Mouse (Mus musculus) heart, adult 18-20 months (tissue): ENCODE data around the gene Maff. TPM values are rescaled to one million over a fixed set of nuclear protein-coding genes. Genes with fewer than 3 reads are reported as not detected.
A peak's percentile ranks its signal among the peaks of the same experiment; 100 is the strongest.

Experiments used
- DNase-seq, 2 experiments: peaks; one replicate each; pipeline ENCODE4 v3.0.0; 2021 to 2022; ENCODE audit warnings: mixed read lengths in 1 of 2
- microRNA-seq, 2 experiments: library from miRNA; unstranded; fragments of <30 nt; microRNA quantifications; one replicate each; pipeline ENCODE4 v1.2.0; 2022
- total RNA-seq, 2 experiments: library from RNA; stranded (reverse); gene quantifications; 2 replicates each; pipeline ENCODE4 v1.2.3; 2021

The Maff gene
- total RNA-seq, 2 experiments from 2014 or later = 12.8 to 17.6 TPM

DNA sequence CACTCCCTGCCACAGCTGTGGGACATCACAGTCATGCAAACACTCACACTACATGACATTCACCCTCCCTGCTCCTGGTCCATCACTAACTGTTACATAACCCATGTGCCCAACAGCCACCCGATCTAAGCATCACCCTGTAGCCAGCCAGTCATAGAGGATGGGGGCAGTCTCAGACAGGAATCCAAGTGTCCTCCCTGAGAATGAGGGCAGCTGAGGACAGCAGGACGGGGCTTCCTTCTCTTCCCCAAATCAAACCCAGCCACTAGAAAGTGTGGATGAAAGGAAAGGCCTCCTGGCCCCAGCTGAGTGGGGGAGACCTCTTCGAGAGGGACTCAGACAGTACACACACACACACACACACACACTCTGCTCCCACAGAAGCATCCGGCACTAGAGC, 48.4 kb downstream of the Maff start:
- DNase-seq = peak in 1 of 2 experiments; percentile 29

DNA sequence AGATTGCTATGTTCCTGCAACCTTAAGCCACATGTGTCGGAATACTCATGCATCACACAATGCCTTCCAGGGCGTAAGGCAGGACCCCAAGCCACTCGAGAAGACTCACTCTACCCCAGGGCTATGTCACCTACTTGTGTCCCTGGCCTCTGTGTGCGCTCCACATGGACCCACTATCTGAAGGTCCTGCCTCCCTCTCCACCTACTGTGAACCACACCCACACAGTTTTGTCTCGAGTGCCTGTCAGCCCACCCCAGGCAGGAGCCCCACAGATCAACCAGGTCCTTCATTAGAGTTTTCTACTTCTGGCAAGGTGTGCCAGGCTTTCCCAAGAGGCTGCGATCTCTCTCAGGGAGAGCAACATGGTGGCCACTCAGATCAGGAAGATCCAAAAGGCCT, 48.9 kb downstream of the Maff start:
- peak in 1 of 2 experiments; percentile 30 for DNase-seq

DNA sequence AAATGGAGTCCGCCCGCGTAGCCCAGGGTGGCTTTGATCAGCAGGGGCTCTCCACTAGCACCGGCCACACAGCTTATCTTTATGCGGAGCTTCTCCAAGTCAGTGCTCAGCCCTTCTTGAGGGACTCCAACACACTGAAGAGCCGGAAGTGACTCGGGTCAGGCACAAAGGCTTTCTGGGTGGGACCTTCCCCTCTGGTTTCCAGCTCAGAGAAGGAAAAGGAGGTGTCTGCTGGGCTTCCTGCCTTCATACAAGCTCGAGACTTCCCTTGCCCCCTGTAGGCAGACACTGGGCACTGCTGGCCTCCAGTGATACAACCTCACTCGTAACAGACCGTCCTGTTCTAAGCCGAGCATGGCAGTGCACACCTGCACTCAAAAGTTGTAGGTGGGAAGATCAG, 50.3 kb downstream of the Maff start:
- DNase-seq = peak; percentile 72 to 89

DNA sequence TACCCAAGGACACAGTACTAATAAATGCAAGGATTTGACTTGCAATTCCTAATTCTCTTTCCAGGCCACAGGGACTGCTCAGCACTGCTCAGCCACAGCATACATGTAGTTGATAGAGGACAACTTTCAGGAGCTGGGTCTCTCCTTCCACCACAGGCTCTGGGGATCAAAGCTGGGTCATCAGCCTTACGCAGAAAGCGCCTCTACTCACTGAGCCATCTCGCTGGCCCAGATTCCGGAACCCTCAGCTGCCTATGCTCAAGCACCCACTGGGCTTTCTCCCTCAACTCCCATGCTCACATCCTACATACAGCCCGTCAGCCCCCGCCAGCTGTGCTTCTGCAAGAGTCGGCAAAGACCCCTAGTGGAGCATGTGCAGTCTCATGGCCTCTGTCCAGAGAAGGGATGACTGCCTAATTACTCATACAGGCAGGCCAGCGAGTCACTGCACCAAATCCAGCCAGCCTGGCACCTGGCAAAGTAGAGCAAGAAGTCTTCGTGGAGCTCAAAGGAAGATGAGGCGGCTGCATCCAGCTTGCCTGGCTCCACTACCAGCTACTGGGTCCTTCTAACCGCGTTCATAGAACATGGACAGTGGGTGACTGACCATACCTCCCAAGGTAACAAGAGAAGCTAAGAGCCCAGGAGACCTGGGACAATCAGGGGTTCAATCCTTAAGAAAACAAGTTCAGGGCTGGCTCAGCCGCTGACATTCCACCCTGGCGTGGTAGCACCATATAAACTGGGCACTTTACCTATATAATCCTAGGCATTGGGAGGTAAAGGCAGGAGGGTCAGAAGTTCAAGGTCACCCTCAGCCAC, 53.0 kb downstream of the Maff start:
- peak in 1 of 2 experiments; percentile 39 for DNase-seq

DNA sequence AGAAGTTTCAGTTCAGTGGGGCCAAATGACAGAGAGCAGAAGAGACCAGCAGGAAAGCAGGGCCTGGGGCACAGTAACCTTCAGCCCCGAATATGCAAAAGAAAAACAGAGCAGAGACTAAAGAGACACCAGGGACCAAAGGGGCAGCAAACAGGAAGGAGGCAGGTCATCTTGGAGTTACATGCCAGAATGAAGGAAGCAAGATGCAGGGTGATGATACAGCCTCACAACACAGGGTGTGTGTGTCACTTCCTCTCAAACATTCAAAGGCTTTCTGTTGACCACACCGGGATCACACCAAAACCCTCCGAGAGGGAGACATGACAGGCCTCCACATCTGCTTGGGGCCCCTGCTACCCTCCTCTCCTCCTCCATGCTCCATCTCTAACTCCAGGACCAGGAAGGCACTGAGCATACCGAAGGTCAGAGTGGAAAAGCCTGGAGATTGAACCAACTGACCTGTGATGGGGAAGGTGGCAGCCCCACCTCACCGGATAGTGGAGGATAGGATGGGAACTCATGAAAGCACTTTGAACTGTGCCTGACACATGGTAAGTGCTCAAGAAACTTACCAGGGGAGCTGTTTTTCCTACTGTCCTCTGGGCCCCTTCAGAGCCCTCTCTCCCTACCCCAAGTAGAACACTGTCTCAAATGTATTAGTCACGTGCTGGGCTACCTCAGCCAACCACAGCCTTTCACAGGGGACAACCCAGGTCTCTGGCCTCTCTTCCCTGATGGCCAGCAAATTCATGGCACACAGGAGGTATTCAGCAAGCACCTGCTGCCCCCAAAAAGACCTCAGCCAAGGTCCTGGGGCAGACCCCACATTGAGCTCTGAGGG, 53.9 kb downstream of the Maff start:
- peak in 1 of 2 experiments; percentile 37 for DNase-seq

DNA sequence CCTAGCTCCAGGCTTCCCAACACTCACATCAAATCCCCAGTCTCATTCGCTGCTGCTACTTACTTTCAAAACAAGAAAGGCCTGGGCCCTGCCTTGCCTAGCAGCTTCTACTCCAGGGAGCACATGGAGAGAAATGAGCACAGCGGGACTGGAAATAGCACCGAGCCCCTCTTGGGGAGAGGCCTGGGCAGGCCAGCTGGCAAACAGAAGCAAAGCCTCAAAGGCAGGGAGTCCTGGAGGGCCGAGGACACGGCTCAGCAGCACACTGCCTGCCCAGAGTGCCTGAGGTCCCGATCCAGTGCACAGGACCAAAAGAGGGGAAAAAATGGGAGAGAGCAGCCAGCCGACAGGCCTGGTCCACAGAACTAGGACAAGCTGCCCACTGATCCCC, 54.5 kb downstream of the Maff start:
- DNase-seq = peak; percentile 58 to 72

DNA sequence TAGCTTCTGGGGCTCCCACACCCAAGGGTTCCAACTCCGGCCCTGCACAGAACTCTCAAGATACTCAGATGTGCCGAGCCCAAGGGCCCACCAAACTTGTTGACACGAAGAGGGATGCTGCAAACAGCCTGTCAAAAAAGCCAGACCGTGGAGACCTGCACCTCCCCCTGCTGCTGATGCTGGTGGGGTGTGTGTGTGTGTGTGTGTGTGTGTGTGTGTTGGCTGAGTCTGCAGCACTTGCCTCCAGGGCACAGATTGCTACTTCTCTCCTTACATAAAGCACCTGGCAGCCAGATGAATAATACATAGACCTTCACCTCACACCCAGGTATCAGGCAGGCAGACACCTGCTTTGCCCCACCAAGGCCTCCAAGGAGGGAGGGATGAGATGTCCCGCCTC, 55.8 kb downstream of the Maff start:
- peak in 1 of 2 experiments; percentile 41 for DNase-seq

DNA sequence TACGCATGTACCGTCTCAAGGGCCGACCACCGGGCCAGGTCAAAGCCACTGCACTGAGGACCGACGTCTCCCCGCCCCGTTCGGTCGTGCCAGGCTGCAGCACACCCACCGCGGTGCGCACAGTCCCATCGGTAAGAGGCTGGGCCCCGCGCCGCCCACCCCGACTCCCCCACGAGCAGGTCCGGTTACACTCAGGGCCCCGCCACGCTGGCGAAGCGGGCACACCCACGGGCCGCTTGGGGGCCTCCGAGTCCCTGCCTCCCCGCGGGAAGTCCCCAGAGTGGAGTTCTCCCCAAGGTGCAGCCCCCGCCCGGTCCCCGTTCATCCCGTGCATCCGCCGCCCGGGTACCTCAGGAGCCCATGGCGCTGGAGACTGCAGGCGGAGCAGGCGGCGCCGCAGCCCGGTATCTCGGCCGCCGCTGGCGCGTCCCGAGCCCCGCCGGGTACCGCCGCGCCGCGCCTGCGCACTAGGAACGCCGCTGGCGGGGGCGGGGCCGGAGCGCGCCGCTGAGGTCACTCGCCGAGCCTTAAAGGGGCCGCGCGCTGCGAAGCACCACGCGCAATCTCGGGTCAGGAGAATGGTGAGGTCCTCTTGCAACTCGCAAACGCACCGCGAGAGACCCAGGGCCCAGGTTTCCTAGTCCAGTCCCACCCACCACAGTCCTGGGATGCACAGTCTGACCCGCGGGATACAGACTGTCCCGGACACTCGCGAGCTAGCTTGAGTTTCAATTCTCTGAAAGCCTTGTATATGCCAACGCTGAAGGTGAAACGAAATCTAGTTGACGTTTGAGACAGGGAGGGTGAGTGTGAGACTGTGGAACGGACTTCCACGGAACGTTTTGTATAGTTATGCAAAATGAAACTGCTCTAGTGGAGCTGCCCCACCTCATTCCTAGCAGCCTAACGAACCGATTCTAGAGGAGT, 56.7 kb downstream of the Maff start, which contains the start of gene Tmem184b:
Tmem184b (minus strand) TSS at position 734 of the 927 bp plus-strand sequence.
- peak; percentile 93 for DNase-seq

DNA sequence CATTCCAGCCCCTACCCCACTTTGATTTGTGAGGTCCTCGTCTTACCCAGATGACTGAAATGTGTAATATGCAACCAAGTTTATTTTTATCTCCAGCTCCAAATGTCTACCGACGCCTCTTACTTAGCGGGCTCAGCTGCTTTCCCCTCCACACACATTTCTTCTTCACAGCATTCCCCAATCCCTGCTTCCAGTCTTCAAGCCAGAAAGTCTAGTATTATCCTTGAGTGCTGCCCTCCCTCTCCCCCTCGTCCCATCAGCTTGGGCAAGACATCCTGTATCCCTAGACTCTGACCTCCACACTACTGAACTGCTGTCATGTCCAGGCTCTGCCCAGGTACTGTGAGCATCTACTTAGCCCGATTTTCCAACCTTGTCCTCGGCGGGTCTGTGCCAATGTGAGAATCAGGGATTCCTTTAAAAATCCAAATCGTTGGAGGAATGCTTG, 57.4 kb downstream of the Maff start:
- DNase-seq = no peak

DNA sequence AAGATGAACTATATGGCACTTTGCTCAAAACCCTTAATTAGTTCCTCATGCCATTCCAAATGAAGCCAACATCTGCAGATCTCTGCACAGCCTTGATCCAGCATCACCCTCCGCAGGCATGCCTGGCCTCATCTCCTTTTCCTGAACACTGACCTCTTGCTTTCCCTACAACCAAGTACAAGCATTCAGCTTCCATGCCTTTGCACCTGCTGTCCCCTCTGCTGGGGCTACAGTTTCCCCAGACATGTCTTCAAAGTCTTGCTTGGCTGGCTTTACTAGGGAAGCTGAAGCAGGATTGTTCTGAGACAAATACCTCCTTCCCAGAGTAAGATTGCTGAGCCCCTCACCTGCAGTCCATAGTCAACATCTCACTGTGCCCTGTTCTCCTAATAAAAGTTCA, 57.9 kb downstream of the Maff start:
- DNase-seq = no peak

DNA sequence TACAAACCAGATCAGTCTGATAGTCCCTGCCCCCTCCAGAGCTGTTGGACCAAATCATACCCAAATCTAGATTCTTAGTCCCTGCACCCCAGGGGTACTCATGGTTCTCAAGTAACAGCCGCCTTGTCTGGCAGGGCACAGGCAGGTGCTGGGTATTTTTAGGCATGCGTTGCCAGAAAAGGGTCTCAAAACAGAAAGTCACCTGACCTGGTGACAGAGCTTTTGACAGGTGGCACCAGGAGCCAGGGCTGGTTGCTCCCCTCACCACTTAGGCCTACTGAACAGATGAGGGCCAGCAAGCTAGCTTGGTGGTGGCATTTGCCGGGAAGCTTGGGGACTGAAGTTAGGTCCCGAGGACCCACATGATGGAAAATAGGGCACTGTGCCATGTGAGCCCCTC, 60.1 kb downstream of the Maff start:
- DNase-seq = no peak

Small RNA genes within 50 kb of the gene (microRNA-seq; reads per million reads assigned to microRNA genes)
- 8.3 to 9.5 reads per million in 2 experiments for gene Mir1943

Other genes with a start within 250 kb of the Maff start
- 10 to 100 TPM; 38.5 to 44.1 TPM for gene Micall1, start 237.7 kb upstream of the Maff start, total RNA-seq
- gene Polr2f, start 205.6 kb upstream of the Maff start, total RNA-seq = 100 to 1,000 TPM; 135 TPM
- gene 1700088E04Rik, start 205.4 kb upstream of the Maff start, total RNA-seq = 1 to 10 TPM in 1 of 2 experiments, under 1 TPM in 1; 0.89 to 3.4 TPM
- gene Sox10, start 181.4 kb upstream of the Maff start, total RNA-seq = 1 to 10 TPM; 1.4 TPM
- 10 to 100 TPM; 22.4 to 22.8 TPM for gene Pick1, start 117.4 kb upstream of the Maff start, total RNA-seq
- 1 to 10 TPM; 1.2 to 1.3 TPM for gene Gm49486, start 117.2 kb upstream of the Maff start, total RNA-seq
- gene Slc16a8, start 91.9 kb upstream of the Maff start, total RNA-seq = under 1 TPM; 0.50 to 0.64 TPM
- under 1 TPM; 0.13 to 0.25 TPM for gene Baiap2l2, start 61.1 kb upstream of the Maff start, total RNA-seq
- 10 to 100 TPM in 1 of 2 experiments, 1 to 10 TPM in 1; 9.4 to 11.3 TPM for gene Pla2g6, start 18.2 kb upstream of the Maff start, total RNA-seq
- 10 to 100 TPM; 34.8 to 36.7 TPM for gene Tmem184b, start 56.9 kb downstream of the Maff start, total RNA-seq
- gene Csnk1e, start 108.9 kb downstream of the Maff start, total RNA-seq = 10 to 100 TPM; 40.2 to 44.3 TPM
- gene Kcnj4, start 158.6 kb downstream of the Maff start, total RNA-seq = 1 to 10 TPM; 1.4 to 1.5 TPM
- gene Kdelr3, start 169.8 kb downstream of the Maff start, total RNA-seq = 1 to 10 TPM; 3.3 to 4.3 TPM
- 10 to 100 TPM; 69.9 to 83.9 TPM for gene Ddx17, start 200.1 kb downstream of the Maff start, total RNA-seq